Mouse (Mus musculus) CH12.LX (cell line): ENCODE measurements around the gene Rfxank. TPM values are rescaled to one million over a fixed set of nuclear protein-coding genes. Genes with fewer than 3 reads are reported as not detected.

Source experiments
- DNase-seq: peaks from one replicate; pipeline ENCODE4 v3.0.0-alpha.2; 2013; ENCODE audit errors: extremely low read depth
- H3K27ac ChIP-seq: 2 replicates; pipeline ENCODE4 v1.5.1; 2012; ENCODE audit warnings: low read depth, mild to moderate bottlenecking, control low read depth, moderate library complexity; ENCODE audit not compliant: insufficient read depth
- H3K27me3 ChIP-seq: replicated peaks from 2 replicates; pipeline ENCODE3; 2012; ENCODE audit warnings: inconsistent platforms
- H3K36me3 ChIP-seq, 2 experiments: replicated peaks in 1 of 2; 2 replicates each; pipeline versions ENCODE3 to v1.6.1; 2012; ENCODE audit warnings: inconsistent platforms in 1 of 2, low read length in 1 of 2, mild to moderate bottlenecking in 1 of 2, mixed read lengths in 1 of 2, moderate library complexity in 1 of 2; ENCODE audit not compliant: control insufficient read depth in 1 of 2, insufficient read depth in 1 of 2
- H3K4me1 ChIP-seq, 2 experiments: 2 replicates each; pipeline ENCODE4 v1.6.1; 2012; ENCODE audit warnings: inconsistent platforms in 1 of 2, moderate library complexity in 1 of 2; ENCODE audit not compliant: insufficient read depth in 2 of 2, control insufficient read depth in 1 of 2
- H3K4me2 ChIP-seq: 2 replicates; pipeline ENCODE4 v1.6.1; 2012; ENCODE audit warnings: low read depth, mild to moderate bottlenecking, control low read depth; ENCODE audit not compliant: poor library complexity, insufficient read depth, severe bottlenecking
- H3K4me3 ChIP-seq, 3 experiments: fragments of 150-350 bp in 1 of 3; sonication (generic) in 1 of 3; replicated peaks in 1 of 3; 2 replicates each; pipeline versions ENCODE3 to v1.5.1; 2011 to 2012; ENCODE audit warnings: low read depth in 2 of 3, low read length in 2 of 3, mild to moderate bottlenecking in 2 of 3, moderate library complexity in 2 of 3, control low read depth in 1 of 3, improper control_type of control experiment in 1 of 3, inconsistent platforms in 1 of 3, mixed read lengths in 1 of 3; ENCODE audit not compliant: poor library complexity in 1 of 3
- H3K79me2 ChIP-seq: replicated peaks from 2 replicates; pipeline ENCODE4 v1.6.1; 2012; ENCODE audit warnings: mild to moderate bottlenecking, moderate library complexity; ENCODE audit not compliant: control insufficient read depth, poor library complexity, insufficient read depth, severe bottlenecking; ENCODE audit errors: extremely low read depth
- H3K9ac ChIP-seq: 2 replicates; pipeline ENCODE4 v1.6.1; 2012; ENCODE audit warnings: low read depth, mild to moderate bottlenecking, control low read depth, moderate library complexity; ENCODE audit not compliant: insufficient read depth
- H3K9me3 ChIP-seq: replicated peaks from 2 replicates; pipeline ENCODE3; 2012; ENCODE audit warnings: low read length, inconsistent platforms, mixed read lengths
- CHD1 ChIP-seq: IDR thresholded peaks from 2 replicates; pipeline ENCODE4 v1.6.1; 2012; ENCODE audit warnings: low read depth, low read length, improper control_type of control experiment, inconsistent platforms
- E2F4 ChIP-seq: IDR thresholded peaks from 2 replicates; pipeline ENCODE4 v1.6.1; 2011; ENCODE audit warnings: low read depth, low read length, improper control_type of control experiment; ENCODE audit not compliant: insufficient replicate concordance
- ELF1 ChIP-seq: IDR thresholded peaks from 2 replicates; pipeline ENCODE4 v1.6.1; 2014; ENCODE audit warnings: low read depth, mild to moderate bottlenecking, inconsistent platforms, low read length, improper control_type of control experiment
- EP300 ChIP-seq: IDR thresholded peaks from 2 replicates; pipeline ENCODE4 v1.6.1; 2011; ENCODE audit warnings: low read length, improper control_type of control experiment
- HCFC1 ChIP-seq: IDR thresholded peaks from 2 replicates; pipeline ENCODE4 v1.6.1; 2012; ENCODE audit warnings: low read depth, mild to moderate bottlenecking, inconsistent platforms, low read length, improper control_type of control experiment
- IRF4 ChIP-seq: IDR thresholded peaks from 2 replicates; pipeline ENCODE4 v1.6.1; 2014; ENCODE audit warnings: low read depth, mild to moderate bottlenecking, inconsistent platforms, low read length, improper control_type of control experiment
- JUND ChIP-seq: conservative IDR thresholded peaks from 2 replicates; pipeline ENCODE4 v1.6.1; 2011; ENCODE audit warnings: low read depth, low read length, improper control_type of control experiment
- MAZ ChIP-seq: IDR thresholded peaks from 2 replicates; pipeline ENCODE4 v1.6.1; 2012; ENCODE audit warnings: low read depth, mild to moderate bottlenecking, inconsistent platforms, low read length, improper control_type of control experiment, moderate library complexity
- MYC ChIP-seq: IDR thresholded peaks from 2 replicates; pipeline ENCODE4 v1.6.1; 2011; ENCODE audit warnings: low read depth, mild to moderate bottlenecking, improper control_type of control experiment, low read length
- NELFE ChIP-seq: IDR thresholded peaks from 2 replicates; pipeline ENCODE4 v1.6.1; 2011; ENCODE audit warnings: low read depth, low read length, improper control_type of control experiment
- NRF1 ChIP-seq: IDR thresholded peaks from 2 replicates; pipeline ENCODE4 v1.6.1; 2014; ENCODE audit warnings: low read depth, mild to moderate bottlenecking, inconsistent platforms, low read length, improper control_type of control experiment, moderate library complexity
- RAD21 ChIP-seq: IDR thresholded peaks from 2 replicates; pipeline ENCODE4 v1.6.1; 2011; ENCODE audit warnings: low read depth, mild to moderate bottlenecking, low read length, improper control_type of control experiment, moderate library complexity
- SIN3A ChIP-seq: IDR thresholded peaks from 2 replicates; pipeline ENCODE4 v1.6.1; 2012; ENCODE audit warnings: low read length, improper control_type of control experiment, inconsistent platforms
- TBP ChIP-seq: conservative IDR thresholded peaks from 2 replicates; pipeline ENCODE4 v1.6.1; 2011; ENCODE audit warnings: low read depth, low read length, improper control_type of control experiment
- TCF12 ChIP-seq: IDR thresholded peaks from 2 replicates; pipeline ENCODE4 v1.6.1; 2014; ENCODE audit warnings: low read depth, mild to moderate bottlenecking, inconsistent platforms, low read length, improper control_type of control experiment
- USF2 ChIP-seq: conservative IDR thresholded peaks from 2 replicates; pipeline ENCODE4 v1.6.1; 2011; ENCODE audit warnings: low read depth, low read length, improper control_type of control experiment
- ZC3H11A ChIP-seq: IDR thresholded peaks from 2 replicates; pipeline ENCODE4 v1.6.1; 2012; ENCODE audit warnings: low read depth, mild to moderate bottlenecking, inconsistent platforms, low read length, improper control_type of control experiment
- ZMIZ1 ChIP-seq: IDR thresholded peaks from 2 replicates; pipeline ENCODE4 v1.6.1; 2012; ENCODE audit warnings: low read depth, mild to moderate bottlenecking, inconsistent platforms, low read length, improper control_type of control experiment
- ZNF384 ChIP-seq: IDR thresholded peaks from 2 replicates; pipeline ENCODE4 v1.6.1; 2012; ENCODE audit warnings: low read depth, low read length, improper control_type of control experiment, inconsistent platforms
- dilution Hi-C: fragments of 300-500 bp; cut with MboI; formaldehyde crosslinking; loops from 2 replicates; pipeline ENCODE4 v1.14.3; 2020; ENCODE audit warnings: low sequenced_read_pairs; ENCODE audit not compliant: extremely low pct_unique_long_range_greater_than_20kb, extremely low pct_ligation_motif_present
- in situ Hi-C: fragments of 300-500 bp; cut with MboI; formaldehyde crosslinking; loops from 3 replicates; pipeline ENCODE4 v1.14.3; 2019; ENCODE audit warnings: low sequenced_read_pairs, low pct_ligation_motif_present, low pct_unique_long_range_greater_than_20kb, mixed read lengths
- polyA plus RNA-seq: library from polyadenylated mRNA; unstranded; fragments of >175 nt; gene quantifications from 2 replicates; pipeline ENCODE4 v1.2.1, GENCODE M21; 2012; ENCODE audit warnings: low read depth; ENCODE audit not compliant: insufficient read length
- total RNA-seq, 2 experiments: library from RNA; depleted of rRNA; stranded (reverse); fragments of 300-350 nt in 1 of 2; fragments of >200 nt in 1 of 2; gene quantifications; 2 replicates each; pipeline ENCODE4 v1.2.3; 2012 to 2014

Gene Rfxank
- total and polyA plus RNA-seq, 3 experiments: 12.3 to 17.2 (median 13.4) TPM

GRCm38 (mm10) chr8:70134931-70135330, 4.0 kb downstream of the Rfxank start:
- H3K9ac ChIP-seq: no peak overlapping the region
- TF ChIP-seq EP300 (no peak), ZNF384 (no peak), ELF1 (no peak), USF2 (no peak)
- DNase-seq: no peak
- H3K4me2 ChIP-seq: no peak overlapping the region
- H3K9me3 ChIP-seq: no peaks in the 10 kb centered on the region
- peaks cover 40 to 56% of the 10 kb centered on the region in 2 experiments for H3K36me3 ChIP-seq
- no peak overlapping the region for H3K4me3 ChIP-seq
- H3K27ac ChIP-seq: no peak overlapping the region
- H3K79me2 ChIP-seq: peaks cover 29% of the 10 kb centered on the region
- in situ Hi-C loops: loop anchor here (5.0 kb wide), 1 partner anchor 32 kb away; no protein-coding TSS in a partner anchor
- H3K27me3 ChIP-seq: no peaks in the 10 kb centered on the region
- H3K4me1 ChIP-seq: peaks cover 13 to 52% of the 10 kb centered on the region in 2 experiments
- dilution Hi-C loops: no loop called here

- H3K79me2 ChIP-seq: peaks cover 25% of the 10 kb centered on the region
- TF ChIP-seq JUND: no peak
- no peak for TF ChIP-seq USF2
- no peak for TF ChIP-seq EP300
- no peak for TF ChIP-seq RAD21
- no peak for TF ChIP-seq ZC3H11A
- no peak for TF ChIP-seq IRF4
- no peak for TF ChIP-seq NELFE
- no peak for TF ChIP-seq TCF12
- no peak for TF ChIP-seq TBP
- TF ChIP-seq MYC: no peak
- no peak for TF ChIP-seq CHD1
- TF ChIP-seq MAZ: no peak
- TF ChIP-seq SIN3A: no peak
- TF ChIP-seq ZMIZ1: no peak
- TF ChIP-seq HCFC1: no peak
- no peak for TF ChIP-seq E2F4
- TF ChIP-seq NRF1: no peak
- TF ChIP-seq ZNF384: no peak
- TF ChIP-seq, all 38 proteins: peak for 0
- no peak overlapping the region for H3K9ac ChIP-seq
- H3K27ac ChIP-seq: no peak overlapping the region
- H3K36me3 ChIP-seq: peaks cover 40 to 56% of the 10 kb centered on the region in 2 experiments
- no peak overlapping the region for H3K4me3 ChIP-seq
- H3K27me3 ChIP-seq: no peaks in the 10 kb centered on the region
- dilution Hi-C loops (no loop called here), in situ Hi-C loops (loop anchor here (5.0 kb wide), 1 partner anchor 33 kb away; no protein-coding TSS in a partner anchor)
- H3K4me1 ChIP-seq: peaks cover 13 to 59% of the 10 kb centered on the region in 2 experiments
- DNase-seq: no peak
- no peak overlapping the region for H3K4me2 ChIP-seq
- H3K9me3 ChIP-seq: no peaks in the 10 kb centered on the region
Measured at GRCm38 (mm10) chr8:70134086-70134485, 4.9 kb downstream of the Rfxank start.
